Mouse (Mus musculus): ENCODE measurements around the gene Plekha5. TPM values are rescaled to one million over a fixed set of nuclear protein-coding genes. Genes with fewer than 3 reads are reported as not detected.
"Not testable (repeated sequence)": the region's sequence is repeated elsewhere in the genome, so short reads cannot be mapped to it uniquely, and the experiment has no call there.

The Plekha5 gene
- polyA plus RNA-seq, 1 experiment from 2014 or later = 35.5 TPM

DNA sequence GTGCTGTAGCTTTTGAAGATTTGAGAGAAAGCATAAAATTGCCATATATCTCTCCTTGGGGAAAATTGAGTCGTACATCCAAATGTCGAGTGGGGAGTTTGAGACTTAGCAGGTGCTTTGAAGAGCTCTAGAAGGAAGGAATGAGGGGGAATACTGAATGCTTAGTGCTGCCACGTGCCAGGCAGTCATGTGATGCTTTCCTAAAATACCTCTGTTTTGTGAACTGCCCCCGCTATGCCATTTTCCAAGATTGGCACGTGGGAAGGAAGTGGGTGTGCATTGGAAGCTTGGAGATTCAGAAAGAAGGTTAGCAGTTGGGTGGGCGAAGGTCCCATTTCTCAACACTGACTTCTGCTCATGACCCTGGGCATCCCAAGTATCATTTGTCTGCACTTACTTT, 68.2 kb downstream of the Plekha5 start:
- Histone ChIP-seq H3K36me3 (ENCODE audit: control insufficient read depth, insufficient read depth, low read length) (no peaks in the 10 kb centered on the region), H3K9ac (ENCODE audit: low read length) (no peak overlapping the region), H3K4me1 (replicated peaks; ENCODE audit: control insufficient read depth, insufficient read depth, low read length) (peaks cover 24% of the 10 kb centered on the region), H3K27me3 (ENCODE audit: control insufficient read depth, insufficient read depth, low read depth, low read length) (no peaks in the 10 kb centered on the region), H3K4me2 (ENCODE audit: low read depth, low read length) (no peak overlapping the region), H3K4me3 (ENCODE audit: low read length) (no peak overlapping the region), H3K27ac (ENCODE audit: low read length) (no peak overlapping the region), H3K9me3 (ENCODE audit: control insufficient read depth, low read length) (no peaks in the 10 kb centered on the region)
- WGBS = 52% methylated on average over 6 of the region's 6 CpGs
- ATAC-seq (ENCODE audit: low read depth) = no peak

GRCm38 (mm10) chr6:140498074-140498473, 74.2 kb downstream of the Plekha5 start:
- no peaks in the 10 kb centered on the region for H3K9me3 ChIP-seq (ENCODE audit: control insufficient read depth, low read length)
- peaks cover 14% of the 10 kb centered on the region for H3K4me1 ChIP-seq (replicated peaks; ENCODE audit: control insufficient read depth, insufficient read depth, low read length)
- H3K36me3 ChIP-seq (ENCODE audit: control insufficient read depth, insufficient read depth, low read length) = no peaks in the 10 kb centered on the region
- WGBS = 59% methylated on average over 3 of the region's 3 CpGs
- no peak overlapping the region for H3K4me3 ChIP-seq (ENCODE audit: low read length)
- no peaks in the 10 kb centered on the region for H3K27me3 ChIP-seq (ENCODE audit: control insufficient read depth, insufficient read depth, low read depth, low read length)
- peak; percentile 46; the same call in 1 of the 2 replicates for ATAC-seq (ENCODE audit: low read depth)
- peak overlapping the region; percentile 83 for H3K27ac ChIP-seq (ENCODE audit: low read length)
- H3K9ac ChIP-seq (ENCODE audit: low read length) = no peak overlapping the region
- no peak overlapping the region for H3K4me2 ChIP-seq (ENCODE audit: low read depth, low read length)

DNA sequence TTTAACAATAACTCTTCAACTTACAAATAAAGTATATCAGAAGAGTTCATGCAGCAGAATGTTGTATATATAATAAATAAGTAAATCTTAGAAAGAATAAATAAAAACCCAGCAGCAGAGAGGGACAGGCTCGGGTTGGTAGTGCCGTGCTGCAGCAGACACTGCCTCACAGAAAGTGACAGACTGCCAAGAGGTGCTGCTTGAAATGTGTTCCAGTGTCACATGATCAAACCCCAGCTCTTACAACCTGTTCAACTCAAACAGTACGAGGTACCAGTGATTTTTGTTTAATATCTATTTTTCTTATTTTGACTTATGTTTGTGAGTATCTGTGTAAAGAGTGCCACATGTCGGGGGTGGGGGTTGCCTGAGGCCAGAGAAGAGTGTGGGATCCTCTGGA, 75.1 kb downstream of the Plekha5 start:
- H3K9ac ChIP-seq (ENCODE audit: low read length) = no peak overlapping the region
- ATAC-seq (ENCODE audit: low read depth) = 0 out of 2 replicates have a peak, but pooled peaks have one; percentile 44
- H3K4me3 ChIP-seq (ENCODE audit: low read length) = no peak overlapping the region
- WGBS = 51% methylated on average over 4 of the region's 4 CpGs
- no peak overlapping the region for H3K27ac ChIP-seq (ENCODE audit: low read length)
- no peaks in the 10 kb centered on the region for H3K9me3 ChIP-seq (ENCODE audit: control insufficient read depth, low read length)
- H3K4me2 ChIP-seq (ENCODE audit: low read depth, low read length) = no peak overlapping the region
- H3K4me1 ChIP-seq (replicated peaks; ENCODE audit: control insufficient read depth, insufficient read depth, low read length) = peaks cover 14% of the 10 kb centered on the region
- no peaks in the 10 kb centered on the region for H3K36me3 ChIP-seq (ENCODE audit: control insufficient read depth, insufficient read depth, low read length)
- H3K27me3 ChIP-seq (ENCODE audit: control insufficient read depth, insufficient read depth, low read depth, low read length) = no peaks in the 10 kb centered on the region

DNA sequence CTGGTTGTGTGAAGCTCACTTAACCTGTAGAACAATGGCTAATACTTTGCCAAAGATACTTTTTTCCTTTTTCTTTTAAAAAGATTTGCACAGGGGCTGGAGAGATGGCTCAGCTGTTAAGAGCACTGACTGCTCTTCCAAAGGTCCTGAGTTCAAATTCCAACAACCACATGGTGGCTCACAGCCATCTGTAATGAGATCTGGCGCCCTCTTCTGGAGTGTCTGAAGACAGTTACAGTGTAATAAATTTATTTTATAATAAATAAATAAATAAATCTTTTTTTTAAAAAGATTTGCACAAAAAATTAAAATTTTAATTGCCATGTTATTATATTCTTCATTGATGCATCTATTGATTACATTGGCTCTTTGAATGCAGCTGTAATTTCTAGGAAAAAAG, 77.0 kb downstream of the Plekha5 start:
- not testable (repeated sequence) for H3K4me3 ChIP-seq (ENCODE audit: low read length); H3K27ac ChIP-seq (ENCODE audit: low read length); ATAC-seq (ENCODE audit: low read depth); H3K9ac ChIP-seq (ENCODE audit: low read length); H3K9me3 ChIP-seq (ENCODE audit: control insufficient read depth, low read length); H3K36me3 ChIP-seq (ENCODE audit: control insufficient read depth, insufficient read depth, low read length); H3K4me2 ChIP-seq (ENCODE audit: low read depth, low read length); H3K27me3 ChIP-seq (ENCODE audit: control insufficient read depth, insufficient read depth, low read depth, low read length)
- WGBS = 61% methylated on average over 1 of the region's 1 CpGs
- H3K4me1 ChIP-seq (replicated peaks; ENCODE audit: control insufficient read depth, insufficient read depth, low read length) = peaks cover 14% of the 10 kb centered on the region

DNA sequence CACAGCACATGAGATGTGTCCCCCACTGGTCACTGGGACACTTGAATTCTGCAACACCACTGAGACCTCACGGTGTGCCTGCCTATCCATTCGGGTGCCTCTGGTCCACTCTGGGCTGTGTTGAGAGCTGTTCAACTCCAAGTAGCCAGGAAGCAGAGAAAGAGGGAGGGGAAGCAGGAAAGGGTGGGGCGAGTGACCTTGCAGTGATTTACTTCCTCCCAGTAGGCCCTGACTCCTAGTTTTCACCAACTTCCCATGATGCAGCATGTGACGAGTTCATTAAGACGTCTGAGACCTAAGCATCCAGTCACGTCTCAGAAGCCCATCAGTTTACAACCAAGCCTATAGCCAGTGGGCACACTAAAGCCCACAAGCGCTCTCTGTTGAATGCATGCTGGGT, 78.0 kb downstream of the Plekha5 start:
- no peak overlapping the region for H3K9ac ChIP-seq (ENCODE audit: low read length)
- no peak for ATAC-seq (ENCODE audit: low read depth)
- H3K4me2 ChIP-seq (ENCODE audit: low read depth, low read length) = no peak overlapping the region
- no peaks in the 10 kb centered on the region for H3K27me3 ChIP-seq (ENCODE audit: control insufficient read depth, insufficient read depth, low read depth, low read length)
- WGBS = 82% methylated on average over 7 of the region's 7 CpGs
- H3K9me3 ChIP-seq (ENCODE audit: control insufficient read depth, low read length) = no peaks in the 10 kb centered on the region
- H3K4me1 ChIP-seq (replicated peaks; ENCODE audit: control insufficient read depth, insufficient read depth, low read length) = peaks cover 14% of the 10 kb centered on the region
- H3K27ac ChIP-seq (ENCODE audit: low read length) = no peak overlapping the region
- H3K4me3 ChIP-seq (ENCODE audit: low read length) = no peak overlapping the region
- no peaks in the 10 kb centered on the region for H3K36me3 ChIP-seq (ENCODE audit: control insufficient read depth, insufficient read depth, low read length)

GRCm38 (mm10) chr6:140504796-140505195, 80.9 kb downstream of the Plekha5 start:
- H3K9me3 ChIP-seq (ENCODE audit: control insufficient read depth, low read length) = no peaks in the 10 kb centered on the region
- peaks cover 8% of the 10 kb centered on the region for H3K4me1 ChIP-seq (replicated peaks; ENCODE audit: control insufficient read depth, insufficient read depth, low read length)
- H3K27ac ChIP-seq (ENCODE audit: low read length) = no peak overlapping the region
- WGBS = 79% methylated on average over 8 of the region's 10 CpGs
- no peaks in the 10 kb centered on the region for H3K27me3 ChIP-seq (ENCODE audit: control insufficient read depth, insufficient read depth, low read depth, low read length)
- ATAC-seq (ENCODE audit: low read depth) = no peak
- no peak overlapping the region for H3K9ac ChIP-seq (ENCODE audit: low read length)
- H3K36me3 ChIP-seq (ENCODE audit: control insufficient read depth, insufficient read depth, low read length) = no peaks in the 10 kb centered on the region
- no peak overlapping the region for H3K4me3 ChIP-seq (ENCODE audit: low read length)
- no peak overlapping the region for H3K4me2 ChIP-seq (ENCODE audit: low read depth, low read length)

- Histone ChIP-seq H3K4me1 (replicated peaks; ENCODE audit: control insufficient read depth, insufficient read depth, low read length) (peaks cover 8% of the 10 kb centered on the region), H3K9ac (ENCODE audit: low read length) (no peak overlapping the region), H3K27me3 (ENCODE audit: control insufficient read depth, insufficient read depth, low read depth, low read length) (no peaks in the 10 kb centered on the region), H3K9me3 (ENCODE audit: control insufficient read depth, low read length) (no peaks in the 10 kb centered on the region), H3K36me3 (ENCODE audit: control insufficient read depth, insufficient read depth, low read length) (no peaks in the 10 kb centered on the region), H3K4me2 (ENCODE audit: low read depth, low read length) (no peak overlapping the region), H3K4me3 (ENCODE audit: low read length) (no peak overlapping the region), H3K27ac (ENCODE audit: low read length) (no peak overlapping the region)
- no peak for ATAC-seq (ENCODE audit: low read depth)
- 62% methylated on average over 3 of the region's 3 CpGs for WGBS
Observed at GRCm38 (mm10) chr6:140507605-140508004, 83.8 kb downstream of the Plekha5 start.

DNA sequence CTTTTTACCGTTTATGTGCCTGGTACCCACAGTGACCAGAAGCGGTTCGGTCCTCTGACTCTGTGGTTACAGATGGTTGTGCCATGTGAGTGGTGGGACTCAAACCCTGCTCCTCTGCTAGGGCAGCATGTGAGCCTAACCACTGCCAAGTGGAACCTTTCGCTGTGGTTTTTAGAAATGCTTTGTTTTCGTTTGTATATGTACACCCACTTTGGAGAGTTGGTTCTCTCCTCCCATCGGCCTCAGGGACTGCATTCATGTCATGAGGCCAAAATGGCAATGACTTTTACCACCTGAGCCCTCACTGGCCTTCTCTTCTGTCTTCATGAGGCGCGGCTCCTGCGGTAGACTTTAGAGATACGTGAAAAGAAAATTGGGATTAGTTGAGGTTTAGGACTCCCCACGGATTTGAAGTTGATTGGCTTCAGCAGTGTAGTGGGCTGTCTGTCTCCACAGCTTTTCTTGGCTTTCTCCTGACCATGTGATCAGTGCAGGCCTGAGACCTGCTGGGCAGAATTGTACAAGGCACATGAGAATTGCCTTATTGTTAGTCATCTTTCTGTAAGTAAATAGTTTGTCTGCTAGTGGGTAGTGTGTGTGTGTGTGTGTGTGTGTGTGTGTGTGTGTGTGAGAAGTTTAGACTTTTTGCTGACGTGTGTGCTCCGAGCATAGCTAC, 84.8 kb downstream of the Plekha5 start:
- 0 out of 2 replicates have a peak, but pooled peaks have one; percentile 16 for ATAC-seq (ENCODE audit: low read depth)
- peak overlapping the region; percentile 7; the same call in 1 of the 2 replicates for H3K27ac ChIP-seq (ENCODE audit: low read length)

DNA sequence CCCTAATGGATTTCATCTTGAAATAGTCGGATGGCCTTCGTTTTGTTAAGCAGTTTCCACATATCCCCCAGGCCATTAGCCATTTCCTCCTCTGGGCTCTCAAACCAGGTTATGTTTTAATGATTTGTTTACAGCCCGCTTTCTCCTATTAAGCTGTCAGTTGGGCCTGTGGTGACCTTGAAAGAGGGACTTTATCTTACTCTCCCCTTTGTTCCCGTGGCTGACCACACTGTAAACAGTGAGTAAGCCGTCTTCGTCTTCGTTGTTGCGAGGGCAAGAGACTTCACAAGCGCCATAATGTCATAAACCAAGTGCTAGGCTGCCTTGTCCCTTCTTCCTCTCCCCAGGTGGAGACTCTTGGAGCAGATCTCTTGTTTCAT, 85.3 kb downstream of the Plekha5 start:
- Histone ChIP-seq H3K9ac (ENCODE audit: low read length) (no peak overlapping the region), H3K4me3 (ENCODE audit: low read length) (no peak overlapping the region), H3K4me1 (replicated peaks; ENCODE audit: control insufficient read depth, insufficient read depth, low read length) (peaks cover 9% of the 10 kb centered on the region), H3K9me3 (ENCODE audit: control insufficient read depth, low read length) (no peaks in the 10 kb centered on the region), H3K36me3 (ENCODE audit: control insufficient read depth, insufficient read depth, low read length) (no peaks in the 10 kb centered on the region), H3K27ac (ENCODE audit: low read length) (0 out of 2 replicates have a peak overlapping the region, but pooled peaks have one; percentile 7), H3K4me2 (ENCODE audit: low read depth, low read length) (no peak overlapping the region), H3K27me3 (ENCODE audit: control insufficient read depth, insufficient read depth, low read depth, low read length) (no peaks in the 10 kb centered on the region)
- ATAC-seq (ENCODE audit: low read depth) = 0 out of 2 replicates have a peak, but pooled peaks have one; percentile 20
- WGBS = 51% methylated on average over 9 of the region's 9 CpGs

More for the DNA sequence above, 84.8 kb downstream of the Plekha5 start:
- Histone ChIP-seq H3K27me3 (ENCODE audit: control insufficient read depth, insufficient read depth, low read depth, low read length) (no peaks in the 10 kb centered on the region), H3K4me1 (replicated peaks; ENCODE audit: control insufficient read depth, insufficient read depth, low read length) (peaks cover 8% of the 10 kb centered on the region), H3K36me3 (ENCODE audit: control insufficient read depth, insufficient read depth, low read length) (no peaks in the 10 kb centered on the region), H3K9ac (ENCODE audit: low read length) (no peak overlapping the region), H3K4me3 (ENCODE audit: low read length) (no peak overlapping the region), H3K9me3 (ENCODE audit: control insufficient read depth, low read length) (no peaks in the 10 kb centered on the region), H3K4me2 (ENCODE audit: low read depth, low read length) (no peak overlapping the region)
- 80% methylated on average over 13 of the region's 13 CpGs for WGBS
